Mouse (Mus musculus) neutrophil, adult 5-6 weeks (primary cell): ENCODE data around the gene Neurl4. TPM values are rescaled to one million over a fixed set of nuclear protein-coding genes. Genes with fewer than 3 reads are reported as not detected.
A peak's percentile ranks its signal among the peaks of the same experiment; 100 is the strongest.
"Not testable (repeated sequence)": the region's sequence is repeated elsewhere in the genome, so short reads cannot be mapped to it uniquely, and the experiment has no call there.

Experiments
- ATAC-seq: fragments of 151-379, 151-347 bp; 2 replicates; pipeline ENCODE4 v1.8.0; 2017; ENCODE audit warnings: mild to moderate bottlenecking, moderate TSS enrichment; ENCODE audit not compliant: insufficient number of reproducible peaks, poor library complexity, low FRiP score, severe bottlenecking; ENCODE audit errors: extremely low read depth
- total RNA-seq: library from RNA; stranded (forward); fragments of 200-1000 nt; gene quantifications from 2 replicates; pipeline ENCODE4 v1.2.3, GENCODE M21; 2017

Gene Neurl4
- total RNA-seq, 1 experiment from 2014 or later: 64.1 TPM

DNA sequence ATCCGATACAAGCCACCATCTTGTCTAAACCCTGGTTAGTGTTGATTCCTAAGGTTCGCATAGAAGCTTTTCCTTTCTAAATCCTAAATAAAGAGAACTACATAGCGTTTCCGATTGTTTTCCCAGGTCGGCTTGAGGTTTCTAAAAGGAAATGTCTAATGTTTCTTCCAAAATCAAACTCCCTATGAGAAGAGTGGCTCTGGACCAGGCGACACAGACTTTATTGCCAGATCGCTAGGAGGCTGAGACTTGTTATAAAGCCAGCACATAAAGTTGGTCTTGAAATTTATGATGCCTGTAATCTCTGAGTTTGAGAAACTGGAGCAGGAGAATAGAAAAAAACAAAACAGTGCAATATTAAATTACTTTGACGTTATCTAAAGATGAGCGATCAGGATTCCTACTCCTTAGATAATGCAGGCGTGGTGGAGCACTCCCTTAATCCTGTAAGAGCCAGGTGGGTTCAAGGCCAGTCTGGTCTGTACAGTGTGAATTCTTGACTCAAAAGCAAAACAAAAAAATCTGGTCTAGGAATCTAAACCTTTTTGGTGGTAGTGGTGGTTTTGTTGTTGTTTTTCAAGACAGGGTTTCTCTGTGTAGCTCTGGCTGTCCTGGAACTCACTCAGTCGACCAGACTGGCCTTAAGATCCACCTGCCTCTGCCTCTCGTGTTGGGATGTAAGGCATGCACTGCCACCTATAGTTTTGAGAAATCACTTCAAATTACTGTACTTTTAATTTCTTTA lies 21.3 kb downstream of the Neurl4 start:
- no peak for ATAC-seq

GRCm38 (mm10) chr11:69922796-69923195 lies 21.9 kb downstream of the Neurl4 start:
- ATAC-seq: no peak

DNA sequence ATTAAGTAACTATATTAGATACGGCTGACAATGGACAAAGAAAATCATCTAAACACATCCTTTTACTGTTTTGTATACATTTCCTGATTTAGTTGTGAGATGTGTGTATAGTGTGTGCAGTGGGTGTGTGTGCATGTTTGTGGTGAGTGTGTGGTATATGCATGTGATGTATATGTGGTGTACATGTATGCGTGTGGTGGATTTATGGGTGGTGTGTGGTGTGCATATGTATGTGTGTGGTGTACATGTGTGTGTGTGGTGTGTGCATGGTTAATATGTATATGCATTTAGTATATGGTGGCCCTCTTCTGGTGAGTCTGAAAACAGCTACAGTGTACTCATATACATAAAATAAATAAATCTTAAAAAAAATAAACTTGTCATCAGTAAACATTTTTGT lies 26.6 kb downstream of the Neurl4 start:
- ATAC-seq: no peak

DNA sequence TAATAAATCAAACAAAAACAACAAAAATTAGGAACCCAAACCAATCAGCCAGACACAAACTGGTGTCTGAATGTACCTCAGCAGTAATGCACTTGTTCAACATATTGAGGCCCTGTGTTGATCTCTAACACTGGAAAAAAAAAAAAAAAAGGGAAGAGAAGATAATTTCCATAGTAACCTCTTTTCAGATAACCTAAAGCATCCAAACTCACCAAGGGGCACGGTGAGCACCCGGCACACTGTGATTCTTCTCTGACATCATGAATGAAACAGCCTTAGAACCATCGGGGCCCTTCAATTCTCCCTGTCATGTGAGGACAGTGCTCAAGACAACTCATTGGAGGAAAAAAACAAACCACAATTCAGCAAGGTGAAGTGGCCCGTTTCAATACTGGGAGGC lies 28.8 kb downstream of the Neurl4 start:
- no peak for ATAC-seq

GRCm38 (mm10) chr11:69930176-69930575 lies 29.3 kb downstream of the Neurl4 start:
- ATAC-seq: not testable (repeated sequence)

DNA sequence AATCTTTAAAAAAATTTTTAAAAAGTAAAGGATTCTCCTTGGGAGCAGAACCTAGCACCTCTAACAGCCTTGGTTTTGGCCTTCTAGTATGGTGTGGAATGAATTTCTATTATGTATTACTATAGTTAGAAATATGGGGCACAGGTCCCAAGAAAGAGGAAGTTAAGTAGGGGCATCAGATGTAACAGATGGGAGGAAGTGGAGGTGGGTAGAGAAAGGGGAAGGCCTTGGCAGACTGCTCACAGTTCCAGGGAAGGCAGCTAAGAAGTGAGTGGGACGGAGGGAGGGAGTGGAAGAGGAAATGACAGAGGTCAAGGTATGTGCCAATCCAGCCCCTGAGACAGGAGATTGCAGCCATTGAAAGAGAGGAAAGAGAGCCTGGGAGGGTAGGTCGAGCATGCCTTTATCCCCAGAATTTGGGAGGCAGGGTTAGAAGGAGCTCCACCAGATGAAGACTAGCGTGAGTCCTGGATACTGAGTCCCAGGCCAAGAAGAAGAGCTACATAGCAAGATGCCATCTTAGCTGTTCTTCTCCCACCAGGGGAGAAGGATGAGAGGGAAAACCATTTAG lies 30.2 kb downstream of the Neurl4 start:
- ATAC-seq: peak; percentile 87

GRCm38 (mm10) chr11:69931769-69932168 lies 30.9 kb downstream of the Neurl4 start:
- ATAC-seq: no peak

DNA sequence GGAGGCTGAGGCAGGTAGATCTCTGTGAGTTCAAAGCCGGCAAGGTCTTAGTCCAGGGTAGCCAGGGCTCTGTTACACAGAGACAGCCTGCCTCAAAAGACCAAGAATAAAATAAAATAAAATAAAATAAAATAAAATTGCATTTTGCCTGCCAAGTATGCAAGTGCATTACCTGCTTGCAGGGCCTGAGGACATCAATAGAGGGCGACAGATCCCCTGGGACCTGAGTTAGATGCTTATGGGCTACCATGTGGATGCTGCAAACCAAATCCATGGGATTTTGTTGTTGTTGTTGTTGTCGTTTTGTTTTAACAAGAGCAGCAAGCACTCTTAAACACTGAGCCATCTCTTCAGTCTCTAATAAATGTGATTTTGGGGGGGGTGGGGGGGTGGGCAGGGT lies 31.4 kb downstream of the Neurl4 start:
- ATAC-seq: no peak

- no peak for ATAC-seq
Observed at GRCm38 (mm10) chr11:69933066-69933465, 32.2 kb downstream of the Neurl4 start.

DNA sequence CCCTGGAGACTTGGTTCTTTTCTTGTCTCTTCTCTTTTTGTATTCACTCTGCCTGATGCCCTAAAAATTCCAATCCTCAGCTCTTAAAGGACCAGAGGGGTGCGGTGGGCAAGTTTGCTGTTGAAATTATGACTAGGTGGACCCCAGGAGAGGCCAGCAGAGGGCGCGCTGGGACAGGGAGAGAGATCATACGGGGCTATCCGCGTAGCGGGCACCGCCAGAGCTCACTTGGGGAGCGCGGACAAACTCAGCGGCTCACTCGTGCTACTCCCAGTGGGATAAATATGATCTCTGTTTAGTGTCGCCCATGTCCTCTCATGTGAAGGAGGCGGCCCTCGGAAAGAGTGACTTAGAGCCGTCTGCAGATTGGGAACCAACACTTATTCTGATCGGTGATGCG lies 33.3 kb downstream of the Neurl4 start:
- ATAC-seq: peak; percentile 68

GRCm38 (mm10) chr11:69934681-69935080 lies 33.8 kb downstream of the Neurl4 start:
- no peak for ATAC-seq

GRCm38 (mm10) chr11:69935137-69935879 lies 34.4 kb downstream of the Neurl4 start, which contains the start of gene Ybx2:
TSS of gene Ybx2 (plus strand) at chr11:69935796.
- ATAC-seq: peak; percentile 53; the same call in 1 of the 2 replicates

DNA sequence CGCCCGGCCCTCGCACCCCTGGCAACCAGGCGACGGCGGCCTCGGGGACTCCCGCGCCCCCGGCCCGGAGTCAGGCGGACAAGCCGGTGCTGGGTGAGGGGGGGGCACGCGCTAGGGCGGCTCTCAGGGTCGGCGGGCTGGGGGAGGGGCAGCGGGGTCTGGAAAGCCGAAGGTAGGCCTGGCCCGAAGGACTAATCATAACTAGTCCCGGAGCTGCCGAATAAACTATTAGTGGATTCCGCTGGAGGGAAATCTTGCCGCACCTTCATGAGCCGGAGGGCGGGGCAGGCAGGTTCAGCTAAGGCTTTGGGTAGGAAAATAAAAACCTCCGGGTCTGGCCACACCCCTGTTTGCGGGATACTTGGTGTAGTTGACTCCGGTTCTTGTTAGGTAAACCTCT lies 35.3 kb downstream of the Neurl4 start:
- no peak for ATAC-seq

DNA sequence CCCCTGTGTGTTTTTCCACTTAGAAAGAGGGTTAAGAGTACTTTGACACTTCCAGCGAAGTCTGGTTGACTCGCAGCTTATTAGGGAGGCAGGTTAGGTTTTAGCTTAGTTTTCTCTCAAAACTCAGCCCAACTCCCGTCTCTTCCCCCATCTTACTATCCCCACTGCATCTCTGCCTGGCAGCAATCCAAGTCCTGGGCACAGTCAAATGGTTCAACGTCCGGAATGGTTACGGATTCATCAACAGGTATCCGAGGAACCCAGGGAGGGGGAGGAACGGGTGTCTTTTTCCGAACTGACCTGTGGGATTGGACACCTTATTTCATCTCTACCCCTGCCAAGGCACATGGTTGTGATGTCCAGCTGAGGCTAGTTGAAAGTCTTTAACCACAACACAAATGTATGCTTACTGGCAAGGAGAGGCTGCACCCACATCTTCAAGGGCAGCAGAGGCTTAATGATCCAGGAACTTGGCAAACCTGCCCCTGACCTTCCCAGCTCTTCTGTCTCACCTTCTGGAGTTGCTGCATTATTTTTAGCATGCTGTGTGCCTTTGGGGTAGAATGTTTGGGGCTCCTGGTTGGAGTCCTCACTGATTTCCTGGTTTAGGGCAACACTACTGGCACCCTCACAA lies 36.0 kb downstream of the Neurl4 start:
- ATAC-seq: no peak

- no peak for ATAC-seq
Observed at GRCm38 (mm10) chr11:69937385-69937784, 36.5 kb downstream of the Neurl4 start.

DNA sequence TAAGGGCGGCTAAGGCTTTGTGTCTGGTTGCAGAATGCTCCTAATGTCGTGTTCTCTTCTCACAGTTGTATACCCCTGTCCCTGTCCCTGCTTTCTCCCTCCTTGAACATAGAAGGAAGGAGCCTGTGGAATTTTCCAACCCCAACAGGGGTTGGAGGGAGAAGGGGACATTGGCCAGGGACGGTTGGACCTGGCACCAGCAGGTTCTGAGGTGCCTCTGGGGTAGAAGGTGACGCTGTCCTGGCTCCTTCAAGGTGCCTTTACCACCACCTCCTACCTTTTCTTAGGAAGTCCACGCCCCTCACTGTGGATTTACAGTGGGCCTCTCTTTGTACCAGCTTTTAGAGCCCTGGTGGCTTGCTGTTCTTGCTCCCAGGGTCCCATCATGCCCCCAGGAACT lies 37.0 kb downstream of the Neurl4 start:
- ATAC-seq: no peak

DNA sequence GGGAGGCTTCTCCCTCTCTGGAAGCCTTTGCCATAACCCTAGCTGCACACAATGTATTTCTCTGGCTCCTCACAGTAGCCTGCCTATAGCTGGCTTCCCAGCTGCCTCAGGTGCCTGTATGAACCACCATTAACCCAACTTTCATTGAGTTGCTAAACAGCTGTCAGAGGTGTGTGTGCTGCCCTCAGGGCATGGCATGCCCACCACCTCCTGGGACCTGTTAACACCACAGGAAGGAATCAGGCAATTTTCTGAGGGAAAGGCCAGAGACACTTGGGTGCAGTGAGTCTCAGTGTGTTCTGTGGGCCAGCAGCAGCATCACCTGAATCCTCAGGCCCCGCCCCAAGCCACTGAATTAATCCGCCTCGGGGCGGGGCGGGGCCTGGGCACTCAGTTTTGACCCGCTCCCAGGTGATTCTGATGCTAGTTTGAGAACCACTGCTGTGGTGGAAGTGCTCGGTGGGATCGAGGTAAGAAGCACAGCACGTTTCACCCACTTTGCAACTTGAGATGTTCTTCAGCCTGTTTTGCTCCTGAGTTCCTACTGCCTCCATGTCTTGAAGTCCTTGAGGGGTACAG lies 37.6 kb downstream of the Neurl4 start:
- no peak for ATAC-seq

GRCm38 (mm10) chr11:69939181-69939580 lies 38.3 kb downstream of the Neurl4 start:
- no peak for ATAC-seq

- ATAC-seq: no peak
Observed at GRCm38 (mm10) chr11:69939731-69940130, 38.9 kb downstream of the Neurl4 start.
